Mouse (Mus musculus) hindbrain, embryonic 11.5 days (tissue): ENCODE measurements around the gene Rab6b. TPM values are rescaled to one million over a fixed set of nuclear protein-coding genes. Genes with fewer than 3 reads are reported as not detected.

ENCODE experiments used
- ATAC-seq: fragments of 200-750 bp; cut with Nextera tagmentation; 2 replicates; pipeline ENCODE4 v1.8.0; 2017; ENCODE audit warnings: mild to moderate bottlenecking, moderate TSS enrichment, moderate library complexity; ENCODE audit not compliant: low FRiP score
- DNase-seq: peaks from one replicate; pipeline ENCODE4 v3.0.0-alpha.2; 2015; ENCODE audit warnings: low spot score
- H3K27ac ChIP-seq: fragments of 300-500 bp; sonication (generic); 2 replicates; pipeline ENCODE4 v1.5.1; 2014; ENCODE audit warnings: mild to moderate bottlenecking, low read depth, low read length
- H3K27me3 ChIP-seq: fragments of 300-500 bp; sonication (generic); 2 replicates; pipeline ENCODE4 v1.6.1; 2014; ENCODE audit warnings: mild to moderate bottlenecking, low read length, moderate library complexity, mixed read lengths; ENCODE audit not compliant: control insufficient read depth, insufficient read depth
- H3K36me3 ChIP-seq: fragments of 300-500 bp; sonication (generic); 2 replicates; pipeline ENCODE4 v1.6.1; 2014; ENCODE audit warnings: mild to moderate bottlenecking, low read length, moderate library complexity, mixed read lengths; ENCODE audit not compliant: control insufficient read depth, insufficient read depth
- H3K4me1 ChIP-seq: fragments of 300-500 bp; sonication (generic); replicated peaks from 2 replicates; pipeline ENCODE4 v1.6.1; 2014; ENCODE audit warnings: low read length, mixed read lengths; ENCODE audit not compliant: control insufficient read depth, insufficient read depth
- H3K4me2 ChIP-seq: fragments of 300-500 bp; sonication (generic); replicated peaks from 2 replicates; pipeline ENCODE4 v1.6.1; 2014; ENCODE audit warnings: mild to moderate bottlenecking, low read depth, low read length
- H3K4me3 ChIP-seq: fragments of 300-500 bp; sonication (generic); 2 replicates; pipeline ENCODE4 v1.5.1; 2014; ENCODE audit warnings: low read depth, low read length
- H3K9ac ChIP-seq: fragments of 300-500 bp; sonication (generic); 2 replicates; pipeline ENCODE4 v1.6.1; 2014; ENCODE audit warnings: low read depth, low read length
- H3K9me3 ChIP-seq: fragments of 300-500 bp; sonication (generic); 2 replicates; pipeline ENCODE4 v1.6.1; 2016; ENCODE audit warnings: low read length; ENCODE audit not compliant: control insufficient read depth
- WGBS: fragments of 180-500 bp; shearing (Covaris S2); extraction: QIAGEN DNeasy Blood & Tissue Kit; methylation state at CpG from one replicate; pipeline ENCODE4 v1.1.7; 2014; 5-methylcytosine and 5-hydroxymethylcytosine counted together
- polyA plus RNA-seq: library from polyadenylated mRNA; unstranded; fragments of >200 nt; fragmentation: Nextera tagmentation; extraction: Ambion mirVana; gene quantifications from 2 replicates; pipeline ENCODE4 v1.2.1, GENCODE M21; 2014

Gene Rab6b
- polyA plus RNA-seq, 1 experiment from 2014 or later, result 24.1 TPM

- Histone ChIP-seq H3K4me1 (peaks cover 10% of the 10 kb centered on the region), H3K9ac (peak overlapping the region; percentile 93), H3K9me3 (no peaks in the 10 kb centered on the region), H3K4me2 (peak overlapping the region; percentile 86), H3K27me3 (peaks cover 3% of the 10 kb centered on the region; the same call in 1 of the 2 replicates), H3K27ac (peak overlapping the region; percentile 90), H3K36me3 (no peaks in the 10 kb centered on the region), H3K4me3 (peak overlapping the region; percentile 89)
- 2% methylated on average over 35 of the region's 35 CpGs for WGBS
- ATAC-seq (peak; percentile 50), DNase-seq (peak; percentile 52)
These were observed 1.1 kb downstream of the Rab6b start for GRCm38 (mm10) chr9:103112471-103113271.

GRCm38 (mm10) chr9:103113351-103113750 lies 1.8 kb downstream of the Rab6b start:
- H3K9ac ChIP-seq, result peak overlapping the region; percentile 93
- peaks cover 3% of the 10 kb centered on the region; the same call in 1 of the 2 replicates for H3K27me3 ChIP-seq
- no peak for DNase-seq
- WGBS, result 39% methylated on average over 11 of the region's 11 CpGs
- peak overlapping the region; percentile 89 for H3K4me3 ChIP-seq
- H3K9me3 ChIP-seq, result no peaks in the 10 kb centered on the region
- no peak for ATAC-seq
- peak overlapping the region; percentile 86 for H3K4me2 ChIP-seq
- no peaks in the 10 kb centered on the region for H3K36me3 ChIP-seq
- H3K4me1 ChIP-seq, result peaks cover 10% of the 10 kb centered on the region
- no peak overlapping the region for H3K27ac ChIP-seq

GRCm38 (mm10) chr9:103114326-103114725 lies 2.7 kb downstream of the Rab6b start:
- no peaks in the 10 kb centered on the region for H3K9me3 ChIP-seq
- H3K4me2 ChIP-seq, result no peak overlapping the region
- H3K27ac ChIP-seq, result no peak overlapping the region
- H3K27me3 ChIP-seq, result peaks cover 3% of the 10 kb centered on the region; the same call in 1 of the 2 replicates
- H3K36me3 ChIP-seq, result no peaks in the 10 kb centered on the region
- peaks cover 12% of the 10 kb centered on the region for H3K4me1 ChIP-seq
- ATAC-seq, result no peak
- H3K4me3 ChIP-seq, result no peak overlapping the region
- DNase-seq, result no peak
- no peak overlapping the region for H3K9ac ChIP-seq
- 77% methylated on average over 8 of the region's 8 CpGs for WGBS

GRCm38 (mm10) chr9:103114901-103115300 lies 3.3 kb downstream of the Rab6b start:
- no peak overlapping the region for H3K4me3 ChIP-seq

GRCm38 (mm10) chr9:103116941-103117340 lies 5.4 kb downstream of the Rab6b start:
- Histone ChIP-seq H3K4me2 (no peak overlapping the region), H3K36me3 (no peaks in the 10 kb centered on the region), H3K27me3 (no peaks in the 10 kb centered on the region; the same call in 1 of the 2 replicates), H3K9me3 (no peaks in the 10 kb centered on the region), H3K4me1 (peaks cover 14% of the 10 kb centered on the region), H3K9ac (no peak overlapping the region), H3K27ac (peak overlapping the region; percentile 86), H3K4me3 (no peak overlapping the region)
- ATAC-seq (no peak), DNase-seq (no peak)
- 74% methylated on average over 4 of the region's 4 CpGs for WGBS

More at GRCm38 (mm10) chr9:103114901-103115300, 3.3 kb downstream of the Rab6b start:
- no peak overlapping the region for H3K4me2 ChIP-seq
- peaks cover 3% of the 10 kb centered on the region; the same call in 1 of the 2 replicates for H3K27me3 ChIP-seq
- 92% methylated on average over 13 of the region's 13 CpGs for WGBS
- H3K4me1 ChIP-seq, result peaks cover 14% of the 10 kb centered on the region
- no peak overlapping the region for H3K27ac ChIP-seq
- H3K9ac ChIP-seq, result no peak overlapping the region
- no peaks in the 10 kb centered on the region for H3K36me3 ChIP-seq
- DNase-seq (no peak), ATAC-seq (no peak)
- no peaks in the 10 kb centered on the region for H3K9me3 ChIP-seq

GRCm38 (mm10) chr9:103117495-103117894 lies 5.9 kb downstream of the Rab6b start:
- no peaks in the 10 kb centered on the region for H3K9me3 ChIP-seq
- no peak overlapping the region for H3K9ac ChIP-seq
- H3K4me1 ChIP-seq, result peaks cover 14% of the 10 kb centered on the region
- H3K4me2 ChIP-seq, result no peak overlapping the region
- H3K4me3 ChIP-seq, result no peak overlapping the region
- peak; percentile 71 for DNase-seq
- 30% methylated on average over 5 of the region's 5 CpGs for WGBS
- peak overlapping the region; percentile 86 for H3K27ac ChIP-seq
- no peaks in the 10 kb centered on the region; the same call in 1 of the 2 replicates for H3K27me3 ChIP-seq
- ATAC-seq, result peak; percentile 72
- no peaks in the 10 kb centered on the region for H3K36me3 ChIP-seq

- no peak overlapping the region for H3K4me3 ChIP-seq
- H3K27ac ChIP-seq, result peak overlapping the region; percentile 58
- H3K36me3 ChIP-seq, result no peaks in the 10 kb centered on the region
- no peak overlapping the region for H3K4me2 ChIP-seq
- WGBS, result 73% methylated on average over 8 of the region's 8 CpGs
- H3K9ac ChIP-seq, result no peak overlapping the region
- no peaks in the 10 kb centered on the region for H3K9me3 ChIP-seq
- H3K27me3 ChIP-seq, result no peaks in the 10 kb centered on the region
- peaks cover 14% of the 10 kb centered on the region for H3K4me1 ChIP-seq
- ATAC-seq, result no peak
- no peak for DNase-seq
These were observed 6.4 kb downstream of the Rab6b start for GRCm38 (mm10) chr9:103117951-103118350.

- 89% methylated on average over 5 of the region's 5 CpGs for WGBS
- H3K9ac ChIP-seq, result no peak overlapping the region
- H3K27me3 ChIP-seq, result no peaks in the 10 kb centered on the region
- ATAC-seq (no peak), DNase-seq (no peak)
- H3K4me3 ChIP-seq, result no peak overlapping the region
- H3K27ac ChIP-seq, result peak overlapping the region; percentile 58; the same call in 1 of the 2 replicates
- H3K4me2 ChIP-seq, result no peak overlapping the region
- H3K4me1 ChIP-seq, result peaks cover 14% of the 10 kb centered on the region
- no peaks in the 10 kb centered on the region for H3K9me3 ChIP-seq
- H3K36me3 ChIP-seq, result no peaks in the 10 kb centered on the region
These were observed 7.2 kb downstream of the Rab6b start for GRCm38 (mm10) chr9:103118651-103119275.
